Mouse (Mus musculus) E14TG2a.4 (cell line): Measurements from ENCODE around the gene Cphx3.
"Not testable (repeated sequence)": the region's sequence is repeated elsewhere in the genome, so short reads cannot be mapped to it uniquely, and the experiment has no call there.

Experiments used
- H3K27me3 ChIP-seq: 2 replicates; pipeline ENCODE4 v1.6.1; 2014; ENCODE audit warnings: low read length, control low read depth; ENCODE audit not compliant: insufficient read depth
- H3K36me3 ChIP-seq: 2 replicates; pipeline ENCODE4 v1.6.1; 2014; ENCODE audit warnings: low read length, control low read depth; ENCODE audit not compliant: insufficient read depth
- H3K4me1 ChIP-seq: replicated peaks from 2 replicates; pipeline ENCODE4 v1.6.1; 2014; ENCODE audit warnings: low read depth, low read length, control low read depth
- H3K4me3 ChIP-seq: replicated peaks from 2 replicates; pipeline ENCODE4 v1.5.1; 2014; ENCODE audit warnings: mild to moderate bottlenecking, low read length
- H3K9me3 ChIP-seq: 2 replicates; pipeline ENCODE4 v1.6.1; 2014; ENCODE audit warnings: low read length, control low read depth

The Cphx3 gene

GRCm38 (mm10) chr14:26118150-26118549 lies 36.1 kb downstream of the Cphx3 start, which contains the start of gene Duxbl2:
Gene Duxbl2, plus strand, starts transcription at chr14:26118349.
- not testable (repeated sequence) for H3K4me3 ChIP-seq, H3K27me3 ChIP-seq, H3K9me3 ChIP-seq, H3K36me3 ChIP-seq, H3K4me1 ChIP-seq

- not testable (repeated sequence) for H3K36me3 ChIP-seq, H3K4me3 ChIP-seq, H3K4me1 ChIP-seq, H3K27me3 ChIP-seq, H3K9me3 ChIP-seq
These were observed 36.5 kb downstream of the Cphx3 start for GRCm38 (mm10) chr14:26118550-26119000.

- not testable (repeated sequence) for H3K9me3 ChIP-seq, H3K27me3 ChIP-seq, H3K4me1 ChIP-seq, H3K36me3 ChIP-seq, H3K4me3 ChIP-seq
These were observed 37.0 kb downstream of the Cphx3 start for GRCm38 (mm10) chr14:26119095-26119494.

GRCm38 (mm10) chr14:26147095-26147494 lies 65.0 kb downstream of the Cphx3 start:
- not testable (repeated sequence) for H3K36me3 ChIP-seq, H3K4me3 ChIP-seq, H3K4me1 ChIP-seq, H3K27me3 ChIP-seq, H3K9me3 ChIP-seq

DNA sequence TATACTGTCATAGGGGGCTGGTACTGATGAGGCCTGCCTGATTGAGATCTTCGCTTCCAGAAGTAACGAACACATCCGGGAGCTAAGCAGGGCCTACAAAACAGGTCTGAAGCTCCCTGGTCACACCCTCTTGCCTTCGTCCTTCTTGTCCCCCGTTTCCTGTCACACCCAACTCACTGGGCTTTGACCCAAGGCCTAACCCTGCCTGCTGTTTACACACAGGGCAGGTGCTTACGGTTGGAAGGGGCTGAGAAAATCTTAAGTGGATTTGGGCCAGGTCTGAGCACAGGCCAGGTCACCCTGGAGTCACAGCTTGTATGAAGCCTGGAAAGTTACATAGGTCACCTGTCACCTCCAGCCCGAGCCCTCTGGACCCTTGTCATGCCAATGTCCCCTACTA lies 73.9 kb downstream of the Cphx3 start:
- not testable (repeated sequence) for H3K36me3 ChIP-seq, H3K9me3 ChIP-seq, H3K4me1 ChIP-seq, H3K4me3 ChIP-seq, H3K27me3 ChIP-seq

DNA sequence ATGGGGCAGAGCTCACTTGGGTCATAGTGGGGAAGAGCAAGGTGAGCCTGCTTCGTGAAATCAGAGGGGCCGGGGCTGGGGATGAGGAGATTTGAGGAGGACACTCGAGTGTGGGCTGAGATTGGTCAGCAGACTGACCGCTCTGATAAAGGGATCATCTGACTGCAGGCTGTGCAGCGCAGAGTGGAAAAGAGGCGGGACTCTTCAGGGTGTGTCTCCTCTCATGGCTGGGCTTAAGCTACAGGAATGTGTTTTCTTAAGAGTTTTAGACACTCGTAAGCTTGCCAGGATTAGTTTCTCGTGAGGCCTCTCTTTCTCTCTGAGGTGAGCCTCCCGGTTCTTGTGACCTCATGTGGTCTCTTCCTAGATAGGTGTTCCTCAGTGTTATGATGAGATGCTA lies 79.1 kb downstream of the Cphx3 start:
- H3K36me3 ChIP-seq, H3K27me3 ChIP-seq, H3K4me3 ChIP-seq: not testable (repeated sequence)

GRCm38 (mm10) chr14:26162423-26162822 lies 80.3 kb downstream of the Cphx3 start:
- not testable (repeated sequence) for H3K4me1 ChIP-seq

More for the DNA sequence above, 79.1 kb downstream of the Cphx3 start:
- not testable (repeated sequence) for H3K4me1 ChIP-seq, H3K9me3 ChIP-seq

GRCm38 (mm10) chr14:26165266-26165665 lies 83.2 kb downstream of the Cphx3 start:
- H3K9me3 ChIP-seq, H3K36me3 ChIP-seq, H3K27me3 ChIP-seq, H3K4me1 ChIP-seq, H3K4me3 ChIP-seq: not testable (repeated sequence)

More at GRCm38 (mm10) chr14:26162423-26162822, 80.3 kb downstream of the Cphx3 start:
- H3K4me3 ChIP-seq, H3K27me3 ChIP-seq, H3K36me3 ChIP-seq, H3K9me3 ChIP-seq: not testable (repeated sequence)

GRCm38 (mm10) chr14:26173955-26174354 lies 91.9 kb downstream of the Cphx3 start:
- not testable (repeated sequence) for H3K27me3 ChIP-seq, H3K4me3 ChIP-seq, H3K9me3 ChIP-seq, H3K4me1 ChIP-seq, H3K36me3 ChIP-seq

- not testable (repeated sequence) for H3K4me3 ChIP-seq, H3K4me1 ChIP-seq, H3K36me3 ChIP-seq, H3K9me3 ChIP-seq, H3K27me3 ChIP-seq
These were observed 92.9 kb downstream of the Cphx3 start for GRCm38 (mm10) chr14:26175028-26175427.

- not testable (repeated sequence) for H3K4me3 ChIP-seq, H3K36me3 ChIP-seq, H3K4me1 ChIP-seq, H3K9me3 ChIP-seq, H3K27me3 ChIP-seq
These were observed 99.6 kb downstream of the Cphx3 start for GRCm38 (mm10) chr14:26181660-26182059.

DNA sequence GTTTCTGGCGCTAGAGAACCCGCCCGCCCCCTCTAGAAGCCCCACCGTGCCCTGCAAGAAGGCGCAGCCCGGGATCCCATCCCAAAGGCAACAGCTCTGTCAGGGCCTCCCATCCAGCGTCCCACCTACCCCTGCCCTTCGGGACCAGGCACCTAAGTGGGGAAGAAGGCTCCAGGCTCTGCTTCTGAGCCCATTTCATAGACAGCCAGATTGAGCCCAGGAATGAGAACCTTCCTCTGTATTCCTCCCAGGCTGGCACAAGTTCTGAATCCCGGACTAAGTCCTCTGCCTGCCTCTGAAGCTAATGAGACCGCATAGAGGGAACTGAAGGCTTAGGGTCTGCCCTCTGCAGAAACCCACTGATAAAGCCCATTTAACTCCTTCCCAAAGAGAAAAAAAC lies 100.3 kb downstream of the Cphx3 start, which contains the start of gene Plac9b:
Plac9b (minus strand) TSS at position 101 of the 400 bp plus-strand sequence.
- H3K4me3 ChIP-seq, H3K36me3 ChIP-seq, H3K27me3 ChIP-seq, H3K9me3 ChIP-seq, H3K4me1 ChIP-seq: not testable (repeated sequence)

DNA sequence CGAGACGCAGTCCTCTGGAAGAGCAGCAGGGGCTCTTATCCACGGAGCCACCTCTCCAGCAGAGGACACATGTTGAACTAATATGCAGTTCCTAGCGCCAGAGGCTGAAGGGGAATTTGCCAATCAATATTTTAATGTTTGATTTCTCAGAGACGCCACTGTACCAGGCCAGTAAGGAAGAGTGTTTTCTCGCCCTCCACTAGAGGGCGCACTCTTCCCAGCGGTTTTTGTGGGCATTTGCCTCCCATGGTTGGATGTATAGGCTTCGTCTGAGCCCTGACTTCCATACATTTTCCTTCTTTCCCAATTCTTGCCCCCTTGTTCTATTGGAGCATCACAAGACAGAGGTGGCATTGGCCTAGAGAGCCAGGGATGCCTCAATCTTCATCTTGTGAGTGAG lies 104.5 kb downstream of the Cphx3 start:
- H3K27me3 ChIP-seq, H3K4me1 ChIP-seq, H3K9me3 ChIP-seq, H3K4me3 ChIP-seq, H3K36me3 ChIP-seq: not testable (repeated sequence)

- H3K27me3 ChIP-seq, H3K4me1 ChIP-seq, H3K9me3 ChIP-seq, H3K4me3 ChIP-seq, H3K36me3 ChIP-seq: not testable (repeated sequence)
These were observed 106.3 kb downstream of the Cphx3 start for GRCm38 (mm10) chr14:26188361-26188760.

DNA sequence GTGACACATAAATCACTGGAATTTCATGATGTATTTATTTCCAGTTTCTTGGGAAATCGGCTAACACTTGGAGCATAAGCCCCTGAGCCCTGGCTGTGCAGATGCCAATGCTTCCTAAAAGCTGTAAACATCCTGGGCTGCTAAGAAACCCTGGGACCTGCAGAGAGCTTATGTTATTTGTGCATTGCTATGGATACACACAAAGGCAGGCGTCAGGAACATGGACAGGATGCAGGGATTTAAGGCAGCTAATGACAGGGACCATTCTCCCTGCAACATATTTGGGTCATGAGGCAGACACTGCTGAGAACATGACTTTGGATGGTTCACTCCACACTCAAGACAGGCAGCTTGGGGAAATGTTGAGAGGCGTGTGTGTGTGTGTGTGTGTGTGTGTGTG lies 115.8 kb downstream of the Cphx3 start:
- not testable (repeated sequence) for H3K4me1 ChIP-seq, H3K9me3 ChIP-seq, H3K36me3 ChIP-seq, H3K4me3 ChIP-seq, H3K27me3 ChIP-seq
